Mouse (Mus musculus): ENCODE data around the gene Kcnq5. TPM values are rescaled to one million over a fixed set of nuclear protein-coding genes. Genes with fewer than 3 reads are reported as not detected.

Kcnq5 gene
- total and polyA plus RNA-seq, 3 experiments, result 0.11 TPM; not detected in 2

- no peak for TF ChIP-seq CTCF (IDR thresholded peaks at IDR 0.05; ENCODE audit: low read depth, low read length)
- TF ChIP-seq GATA2 (IDR thresholded peaks at IDR 0.05; ENCODE audit: borderline replicate concordance, low read depth, low read length), result no peak
- TF ChIP-seq TAL1 (conservative IDR thresholded peaks at IDR 0.05; ENCODE audit: low read depth, low read length), result no peak
- no peak for TF ChIP-seq POLR2AphosphoS5 (IDR thresholded peaks at IDR 0.05; ENCODE audit: insufficient replicate concordance, low read depth, low read length)
- no peak for TF ChIP-seq GATA1 (IDR thresholded peaks at IDR 0.05; ENCODE audit: borderline replicate concordance, low read length)
- Histone ChIP-seq H3K27me3 (ENCODE audit: insufficient read depth, low read length) (no peaks in the 10 kb centered on the region), H3K4me3 (ENCODE audit: low read depth, low read length) (no peak within 1 kb of the TSS), H3K4me1 (ENCODE audit: insufficient read depth, low read depth, low read length) (peaks cover 11% of the 10 kb centered on the region), H3K36me3 (replicated peaks) (no peaks in the 10 kb centered on the region), H3K9me3 (replicated peaks) (peaks cover 3% of the 10 kb centered on the region; the same call in 1 of the 2 replicates)
- ATAC-seq (ENCODE audit: extremely low read depth, insufficient number of reproducible peaks, low FRiP score, poor library complexity, severe bottlenecking) (no peak), DNase-seq (ENCODE audit: low spot score) (no peak)
These were observed 612.4 kb downstream of the Kcnq5 start, which contains the start of gene Khdc1a for GRCm38 (mm10) chr1:21349341-21349740. Gene Khdc1a (plus strand): TSS chr1:21349641.

All from G1E (cell line).